Mouse (Mus musculus) brain, embryonic 18.5 days (tissue): ENCODE measurements at regions not wholly inside any gene's neighbourhood (a gene's known extent, or its start where the extent isn't known, plus 50 kb on each side); places are given as distances from the start of the nearest gene placed in this dataset.

ENCODE experiments used
- DNase-seq: peaks from one replicate; pipeline ENCODE4 v3.0.0-alpha.2; 2012; ENCODE audit warnings: low read depth, low spot score

GRCm38 (mm10) chr6:11647651-11648050 lies 259.6 kb downstream of the Ndufa4 start:
- DNase-seq: no peak

GRCm38 (mm10) chr6:11613331-11613730 lies 294.0 kb downstream of the Ndufa4 start:
- DNase-seq: no peak

GRCm38 (mm10) chr6:11608214-11608613 lies 299.1 kb downstream of the Ndufa4 start:
- no peak for DNase-seq

- no peak for DNase-seq
Observed at GRCm38 (mm10) chr6:11607696-11608095, 299.6 kb downstream of the Ndufa4 start.

DNA sequence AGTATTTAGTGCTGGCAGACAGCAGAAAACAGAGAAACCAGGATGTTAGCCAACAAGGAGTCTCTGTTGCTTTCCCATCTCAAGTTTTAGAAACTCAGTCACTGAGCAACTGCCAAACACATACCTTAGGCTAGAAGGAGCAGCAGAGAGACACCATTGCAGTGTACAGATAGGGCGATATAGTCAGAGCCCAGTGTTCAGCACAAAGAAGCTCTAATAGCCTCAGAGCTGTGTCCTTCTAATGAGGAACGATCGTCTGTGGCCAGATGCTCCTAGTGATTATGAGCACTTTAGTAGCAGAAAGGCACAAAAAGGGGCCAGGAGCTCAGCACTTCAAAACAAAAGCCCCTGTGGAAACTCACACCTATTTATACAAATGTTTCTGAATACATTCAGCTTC lies 301.2 kb downstream of the Ndufa4 start:
- no peak for DNase-seq

DNA sequence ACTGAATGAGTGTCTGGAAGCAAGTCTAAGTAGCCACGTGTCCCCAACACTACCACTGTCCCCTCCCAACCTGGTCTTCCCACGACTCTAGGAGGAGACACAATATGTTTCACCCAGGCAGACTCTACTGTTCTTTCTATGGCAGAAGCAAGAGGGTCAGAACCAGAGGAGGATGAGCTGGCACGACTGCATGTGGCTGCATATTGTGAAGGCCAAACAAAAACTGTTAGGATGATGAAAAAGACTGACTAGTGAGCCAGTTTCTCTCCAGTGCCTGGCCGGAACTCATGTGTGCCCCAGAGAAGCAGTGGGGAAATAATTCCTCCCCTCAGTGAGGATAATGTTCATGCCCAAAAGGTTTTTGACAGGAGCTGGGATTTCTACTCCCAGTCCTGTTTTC lies 301.8 kb downstream of the Ndufa4 start:
- DNase-seq: no peak

DNA sequence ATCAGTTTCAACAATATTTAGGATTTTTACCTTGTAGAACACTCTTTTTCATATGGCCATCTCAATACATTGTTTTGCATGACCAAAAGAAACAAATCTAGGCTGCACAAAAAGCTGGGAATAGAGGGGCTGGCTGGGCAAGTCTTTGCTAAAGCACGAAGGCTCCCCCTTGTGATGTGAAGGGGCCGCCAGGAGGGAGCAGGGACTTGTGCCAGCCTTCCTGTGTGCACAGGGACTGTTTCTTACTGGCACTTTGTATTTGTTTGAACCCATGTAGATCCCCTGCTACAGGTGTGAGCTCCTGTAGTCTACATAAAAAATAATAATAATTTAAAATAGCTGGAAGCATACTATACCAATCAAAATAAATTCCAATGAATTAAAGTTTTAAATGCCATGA lies 312.4 kb downstream of the Ndufa4 start:
- DNase-seq: peak; percentile 16

- peak; percentile 20 for DNase-seq
Observed at GRCm38 (mm10) chr6:11593583-11594271, 313.6 kb downstream of the Ndufa4 start.

- DNase-seq: no peak
Observed at GRCm38 (mm10) chr6:11576091-11576490, 331.2 kb downstream of the Ndufa4 start.

DNA sequence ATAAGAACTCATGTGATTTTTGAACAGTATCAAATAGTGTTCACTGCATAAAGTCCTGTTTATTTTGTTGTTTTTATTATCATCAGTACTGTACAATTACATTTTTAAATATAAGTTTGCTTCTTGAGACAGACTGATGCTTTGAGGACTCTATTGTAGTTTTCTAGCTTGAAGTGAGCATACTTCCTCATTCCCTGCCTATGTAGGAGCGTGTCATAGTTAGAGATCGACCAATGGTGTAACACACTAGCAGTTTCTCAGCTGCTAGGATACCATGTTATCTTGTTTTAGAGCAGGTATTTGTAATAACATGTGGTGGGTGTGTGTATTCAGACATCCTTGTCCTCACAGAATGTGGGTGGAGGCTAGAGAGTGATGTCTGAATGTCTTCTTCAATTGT lies 342.1 kb downstream of the Ndufa4 start:
- no peak for DNase-seq

- no peak for DNase-seq
Observed at GRCm38 (mm10) chr6:11550473-11550872, 356.8 kb downstream of the Ndufa4 start.

- DNase-seq: no peak
Observed at GRCm38 (mm10) chr6:11547318-11547717, 360.0 kb downstream of the Ndufa4 start.

DNA sequence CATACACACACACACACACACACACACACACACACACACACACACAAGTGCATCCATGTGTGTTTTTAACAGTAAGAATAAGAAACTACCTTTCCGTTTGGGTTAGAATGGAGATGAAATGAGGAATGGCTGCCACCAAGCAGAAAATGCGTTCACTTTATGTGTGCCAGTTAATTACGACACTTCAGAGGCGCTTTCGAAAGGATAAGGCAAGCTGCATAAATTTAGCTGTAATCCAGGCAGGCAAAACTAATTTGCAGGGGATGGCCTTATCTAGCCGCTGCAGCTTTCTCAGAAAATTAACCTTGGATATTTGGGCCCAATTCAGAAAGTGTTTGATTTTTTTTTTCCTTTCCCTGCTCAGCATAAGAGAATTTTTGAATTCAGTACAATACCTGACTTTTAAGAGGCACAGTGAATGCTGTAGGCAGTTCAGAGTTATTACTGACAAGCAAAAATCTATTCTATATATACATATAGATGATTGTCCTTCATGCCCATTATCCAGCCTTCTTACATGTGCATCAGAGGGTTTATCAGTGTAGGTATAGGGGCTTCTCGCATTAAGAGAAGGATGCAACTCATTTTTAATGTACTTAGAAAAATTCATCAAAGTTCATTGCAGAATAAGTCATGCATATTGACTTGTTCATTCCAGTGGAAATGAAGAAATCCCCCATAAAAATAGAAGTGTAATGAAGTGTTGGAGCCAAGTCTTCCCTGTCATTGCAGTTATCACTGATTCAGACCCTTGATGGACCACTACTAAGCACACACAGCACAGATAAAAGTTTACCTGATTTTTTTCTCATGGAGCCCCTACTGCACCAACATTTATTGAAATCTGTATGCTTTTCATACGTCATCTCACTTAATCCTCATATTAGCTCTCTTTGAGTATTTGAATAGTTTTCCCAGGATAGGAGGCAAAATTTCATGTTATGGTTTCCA lies 372.1 kb downstream of the Ndufa4 start:
- peak; percentile 32 for DNase-seq

DNA sequence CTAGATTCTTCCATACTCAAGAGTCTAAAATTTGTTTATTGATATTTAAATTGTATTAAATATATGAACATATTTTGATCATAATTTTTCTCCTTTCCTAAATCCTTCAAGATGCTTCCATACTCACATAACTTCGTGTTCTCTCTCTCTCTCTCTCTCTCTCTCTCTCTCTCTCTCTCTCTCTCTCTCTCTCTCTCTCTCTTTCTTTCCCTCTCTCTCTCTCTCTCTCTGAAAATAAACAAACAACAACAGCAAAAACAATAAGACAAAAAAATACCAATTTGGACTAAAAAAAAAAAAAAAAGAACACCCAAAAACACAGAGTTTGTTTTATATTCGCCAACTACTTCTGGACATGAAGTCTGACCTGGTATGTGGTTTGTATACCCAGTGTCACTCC lies 404.2 kb downstream of the Ndufa4 start:
- DNase-seq: no peak

DNA sequence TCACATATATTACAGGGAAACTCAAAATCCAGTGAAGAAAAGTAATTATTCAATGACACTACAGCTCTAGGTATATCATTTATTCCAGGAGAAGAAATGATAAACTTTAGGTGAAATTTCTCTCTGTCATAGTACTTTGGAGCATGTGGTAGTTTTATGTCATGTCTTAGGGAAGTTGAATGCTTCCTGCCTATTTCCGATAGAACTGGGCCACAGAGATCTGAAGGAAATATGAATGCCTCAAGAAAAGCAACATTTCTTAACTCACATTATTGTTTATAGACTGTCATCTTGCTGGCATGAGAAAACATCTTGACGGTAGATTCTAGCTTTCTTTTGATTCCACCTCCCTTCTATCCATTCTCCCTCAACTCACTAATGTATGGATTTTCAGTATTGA lies 412.9 kb downstream of the Ndufa4 start:
- no peak for DNase-seq

DNA sequence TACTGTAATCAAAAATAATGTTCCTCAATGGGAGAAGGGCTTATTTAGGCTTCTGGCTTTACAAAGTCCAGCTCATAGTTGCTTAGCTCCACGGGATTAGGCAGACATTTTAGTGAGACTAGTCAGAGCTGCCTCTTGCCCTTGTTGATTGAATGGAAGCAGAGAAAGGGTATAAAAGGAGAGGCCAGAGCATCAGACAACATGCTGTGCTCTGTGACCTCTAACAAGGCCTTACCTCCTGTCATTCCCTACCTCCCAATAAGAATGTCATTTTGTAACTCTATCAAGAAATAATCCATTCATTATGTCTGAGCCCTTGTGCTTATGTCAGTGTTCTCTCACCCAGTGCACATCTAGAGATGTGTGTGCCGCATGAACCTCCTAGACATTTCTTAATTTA lies 430.3 kb downstream of the Ndufa4 start:
- DNase-seq: no peak
